Mouse (Mus musculus) right cerebral cortex, postnatal 36 days (tissue): ENCODE results near the gene D17Wsu92e.
"Not testable (repeated sequence)": the region's sequence is repeated elsewhere in the genome, so short reads cannot be mapped to it uniquely, and the experiment has no call there.

Experiments
- DNase-seq, 2 experiments: peaks; one replicate each; pipeline ENCODE4 v3.0.0; 2022; ENCODE audit warnings: low spot score in 2 of 2, mixed read lengths in 1 of 2

The D17Wsu92e gene

DNA sequence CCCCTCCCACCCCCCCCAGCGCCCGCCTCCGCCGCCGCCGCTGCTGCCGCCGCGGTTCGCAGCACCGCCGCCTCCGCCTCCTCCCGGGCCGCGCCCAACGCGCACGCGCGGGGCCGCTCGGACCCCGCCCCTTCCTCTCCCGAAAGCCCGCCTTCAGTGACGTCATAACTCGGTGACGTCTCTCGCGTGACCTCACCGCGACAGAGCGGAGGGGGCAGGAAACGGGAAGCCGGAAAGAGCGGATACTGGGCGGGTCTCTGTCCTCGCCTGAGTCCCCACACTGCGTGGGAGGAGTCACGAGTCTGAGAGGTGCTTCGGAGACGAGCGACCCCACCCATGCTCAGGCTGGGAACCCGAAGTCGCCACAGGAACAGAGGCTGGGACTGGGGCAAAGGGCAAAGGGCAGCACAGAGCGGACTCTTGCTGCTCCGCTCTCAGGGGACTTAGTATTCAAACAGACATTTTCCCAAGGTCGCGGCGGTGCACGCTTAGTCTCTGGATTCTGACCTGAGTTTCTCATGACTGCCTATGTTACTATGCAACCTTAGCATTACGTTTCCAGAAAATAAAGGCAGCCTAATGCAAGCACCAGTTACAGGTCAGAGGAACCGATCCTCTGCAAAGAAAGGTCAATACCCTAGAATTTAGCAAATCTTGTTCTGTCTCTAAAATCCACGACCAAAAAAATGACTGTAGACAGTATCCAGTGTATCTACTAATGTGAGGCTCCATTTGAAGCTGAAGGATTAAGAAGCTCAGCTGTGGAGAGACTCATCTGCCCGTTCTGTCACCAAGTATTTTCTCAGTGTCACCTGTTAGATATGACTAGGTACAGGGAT lies at the start of gene D17Wsu92e:
D17Wsu92e (minus strand) TSS at position 81 of the 839 bp plus-strand sequence.
- peak; percentile 95 to 96 for DNase-seq

DNA sequence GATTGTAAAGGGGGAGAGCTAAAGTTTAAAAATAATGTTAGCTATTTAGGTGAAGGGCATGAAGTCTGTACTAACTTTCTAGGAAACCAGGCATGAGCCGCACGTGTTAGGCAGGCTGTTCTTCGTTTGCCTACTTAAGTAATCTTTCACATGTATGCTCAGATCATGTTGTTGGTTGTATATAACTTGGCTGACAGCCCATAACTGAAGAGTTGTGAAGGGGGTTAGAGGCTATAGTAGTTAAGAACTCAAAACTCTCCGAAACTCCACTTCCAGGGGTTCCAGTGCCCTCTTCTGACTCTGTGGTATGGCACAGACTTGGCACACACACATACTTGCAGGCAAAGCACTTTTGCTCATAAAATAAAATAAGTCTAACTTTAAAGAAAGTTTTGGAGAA lies 46.3 kb upstream of the D17Wsu92e start:
- no peak for DNase-seq

DNA sequence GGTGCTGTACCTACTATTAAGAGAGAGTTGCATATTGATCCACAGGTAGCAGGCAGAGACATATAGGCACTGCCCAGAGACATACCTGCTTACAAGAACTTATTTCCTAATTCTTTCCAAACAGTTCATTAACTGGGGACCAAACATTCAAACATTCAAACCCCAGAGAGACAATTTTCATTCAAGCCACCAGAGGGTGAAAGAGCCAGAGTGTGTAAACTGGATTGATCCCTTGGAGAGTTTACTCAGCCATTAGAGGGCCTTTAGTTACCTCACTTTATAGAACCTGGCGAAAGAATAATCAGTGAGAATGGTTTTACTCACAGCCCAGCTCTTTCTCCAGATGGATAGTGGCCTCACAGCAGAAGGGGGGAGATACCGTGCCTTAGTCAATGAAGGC lies 45.0 kb upstream of the D17Wsu92e start:
- DNase-seq, result no peak

DNA sequence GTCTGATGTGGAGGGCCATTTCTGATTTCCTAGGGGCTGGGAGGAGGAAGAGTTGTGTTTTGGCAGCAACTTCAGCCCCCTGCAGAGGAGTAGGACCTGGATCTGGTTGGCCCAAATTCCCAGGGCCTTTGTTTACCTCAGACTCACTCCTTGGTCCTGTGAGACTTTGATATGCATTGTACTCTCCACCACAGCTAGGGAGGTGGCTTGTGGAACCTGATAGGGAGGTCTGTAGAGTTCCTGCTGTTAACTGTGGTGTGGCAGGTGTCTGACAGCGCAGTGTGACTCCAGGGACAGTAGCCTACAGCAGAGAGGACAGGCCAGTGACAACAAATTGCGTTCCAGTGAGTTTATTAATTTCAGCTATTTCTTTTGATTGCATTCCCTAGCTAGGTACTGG lies 38.7 kb upstream of the D17Wsu92e start:
- DNase-seq, result no peak

DNA sequence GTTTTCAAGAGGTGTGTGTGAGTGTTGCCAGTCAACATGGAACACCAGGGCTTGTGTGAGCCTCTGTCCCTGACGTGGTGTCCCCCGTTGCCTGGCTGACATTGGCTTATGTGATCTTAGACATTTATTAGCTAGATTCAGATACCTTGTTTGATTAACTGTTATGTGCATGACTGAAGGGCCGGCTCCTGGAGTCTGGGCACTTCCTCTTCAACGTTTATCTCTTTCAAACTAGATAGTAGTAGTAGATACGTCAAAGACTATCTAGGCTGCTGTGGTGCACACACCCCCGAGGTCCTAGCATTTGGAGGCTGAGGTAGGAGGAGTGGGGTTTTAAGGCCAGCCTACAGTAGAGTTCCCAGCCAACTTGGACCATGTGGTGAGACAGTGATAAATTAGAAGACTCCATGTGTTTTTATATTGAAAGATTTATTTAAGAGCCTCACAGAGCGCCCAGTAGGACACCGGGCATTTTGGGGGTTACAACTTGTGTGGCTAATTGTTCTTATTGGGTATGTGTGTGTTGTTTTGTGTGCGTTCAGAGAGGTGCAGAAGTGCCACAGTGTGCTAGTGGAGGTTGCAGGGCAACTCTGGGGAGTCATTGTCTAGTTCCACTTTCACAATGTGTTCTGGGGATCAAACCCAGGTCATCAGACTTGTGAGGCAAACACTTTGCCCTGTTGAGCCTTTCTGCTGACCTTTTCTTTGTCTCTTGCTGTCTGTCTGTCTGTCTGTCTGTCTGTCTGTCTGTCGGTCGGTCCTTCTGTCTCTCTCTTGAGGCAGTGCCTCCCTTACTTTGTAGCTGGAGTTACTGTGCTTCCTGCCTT lies 37.4 kb upstream of the D17Wsu92e start:
- no peak for DNase-seq

DNA sequence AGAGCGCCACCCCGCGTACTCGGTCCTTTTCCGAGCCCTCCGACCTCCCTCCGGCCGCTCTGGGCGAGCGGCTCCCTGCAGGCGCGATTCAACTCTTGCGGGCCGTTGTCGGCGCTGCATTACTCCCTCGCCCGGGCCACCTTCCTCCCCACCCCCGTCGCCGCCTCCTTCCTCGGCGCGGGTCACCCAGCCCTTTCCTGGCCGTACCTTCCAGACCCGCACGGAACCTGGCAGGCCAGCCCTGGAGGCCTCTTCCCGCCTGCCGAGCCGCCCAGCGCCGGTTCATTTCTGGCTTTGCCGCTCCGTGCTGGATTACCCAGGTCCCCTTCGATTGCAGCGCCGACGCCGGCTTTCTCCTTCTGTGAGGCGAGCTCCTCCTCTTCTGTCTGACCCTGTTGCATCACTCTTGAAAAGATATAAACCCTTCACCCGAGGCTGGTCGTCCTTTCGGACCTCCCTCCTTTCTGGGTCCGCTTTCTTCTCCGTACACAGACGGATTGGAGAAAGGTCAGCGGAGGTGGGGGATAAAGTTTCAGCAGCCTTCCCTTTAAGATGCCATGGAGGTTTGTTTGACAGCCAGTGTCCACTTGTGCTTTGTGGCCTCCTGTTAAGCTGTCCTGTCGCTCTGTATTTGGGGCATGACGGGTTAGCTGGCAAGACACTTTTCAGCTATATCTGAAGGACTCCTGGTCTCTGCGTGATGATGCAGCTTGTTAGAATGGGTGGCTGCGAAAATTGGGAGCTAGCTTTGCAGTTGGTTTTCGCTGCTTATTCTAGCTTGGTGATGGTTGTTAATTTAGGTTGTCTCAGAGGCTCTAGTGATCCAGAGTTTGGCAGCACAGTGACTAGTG lies 36.6 kb upstream of the D17Wsu92e start:
- peak in 1 of 2 experiments; percentile 14 for DNase-seq

DNA sequence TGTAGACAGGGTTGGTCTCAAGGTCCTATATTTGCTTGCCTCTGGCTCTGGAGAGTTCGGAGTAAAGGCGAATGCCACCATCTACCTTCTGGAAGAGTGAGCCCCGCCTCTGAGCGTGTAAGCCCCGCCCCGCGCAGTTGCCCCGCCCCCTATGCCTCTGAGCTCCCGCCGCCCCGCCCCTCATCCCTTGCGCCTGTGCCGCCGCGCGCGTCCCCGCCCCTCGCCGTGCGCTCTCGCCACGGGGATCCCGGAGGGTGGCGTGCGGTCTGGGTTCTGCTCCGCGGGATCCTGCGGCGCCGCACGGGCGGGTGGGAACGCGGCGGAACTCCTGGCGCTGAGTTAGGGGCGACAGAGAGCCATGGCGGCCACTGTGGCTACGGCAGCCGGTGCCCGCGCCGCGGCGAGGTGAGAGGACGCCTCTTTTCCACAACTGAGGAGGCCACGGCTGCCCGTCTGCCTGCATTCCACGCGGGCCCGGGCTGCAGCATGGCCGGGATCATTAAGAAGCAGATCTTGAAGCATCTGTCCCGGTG lies 35.9 kb upstream of the D17Wsu92e start, which contains the start of gene Uhrf1bp1:
Uhrf1bp1 (plus strand) TSS at position 177 of the 533 bp plus-strand sequence.
- DNase-seq, result peak; percentile 71 to 75

DNA sequence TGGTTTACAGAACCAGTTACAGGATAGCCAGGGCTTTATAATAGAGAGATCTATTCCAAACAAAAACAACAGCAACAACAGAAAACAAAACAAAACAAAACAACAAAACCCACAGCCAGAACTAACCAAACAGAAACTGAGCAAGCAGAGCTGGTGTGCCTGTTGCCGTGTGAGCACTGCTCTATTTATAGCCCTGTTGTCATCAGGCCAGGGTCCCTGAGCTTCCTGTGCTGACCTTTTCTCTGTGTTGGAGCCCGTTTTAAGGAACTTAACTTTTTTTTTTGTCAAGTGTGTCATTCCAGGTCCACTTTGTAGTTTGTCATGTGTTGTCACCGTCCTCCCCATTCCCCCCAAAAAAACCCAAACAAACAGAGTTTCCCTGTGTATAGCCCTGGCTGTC lies 30.6 kb upstream of the D17Wsu92e start:
- DNase-seq, result peak in 1 of 2 experiments; percentile 20

DNA sequence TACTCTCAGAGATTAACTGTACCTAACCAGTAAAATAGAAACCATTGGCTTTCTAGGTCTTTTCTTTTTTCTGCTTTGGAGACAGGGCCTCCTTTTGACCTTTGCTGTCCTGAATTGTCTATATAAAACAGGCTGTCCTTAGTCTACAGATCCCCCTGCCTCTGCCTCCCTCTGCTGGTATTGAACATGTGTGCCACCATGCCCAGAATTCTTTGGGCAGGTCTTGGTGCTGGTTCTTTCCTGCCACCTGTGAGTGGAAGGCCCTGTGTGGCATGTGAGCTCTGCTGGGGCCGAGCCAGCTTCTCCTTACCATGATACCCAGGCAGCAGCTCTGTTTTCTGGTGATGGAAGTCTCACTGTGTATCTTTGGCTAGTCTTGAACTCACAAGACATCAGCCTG lies 27.9 kb upstream of the D17Wsu92e start:
- DNase-seq, result no peak

DNA sequence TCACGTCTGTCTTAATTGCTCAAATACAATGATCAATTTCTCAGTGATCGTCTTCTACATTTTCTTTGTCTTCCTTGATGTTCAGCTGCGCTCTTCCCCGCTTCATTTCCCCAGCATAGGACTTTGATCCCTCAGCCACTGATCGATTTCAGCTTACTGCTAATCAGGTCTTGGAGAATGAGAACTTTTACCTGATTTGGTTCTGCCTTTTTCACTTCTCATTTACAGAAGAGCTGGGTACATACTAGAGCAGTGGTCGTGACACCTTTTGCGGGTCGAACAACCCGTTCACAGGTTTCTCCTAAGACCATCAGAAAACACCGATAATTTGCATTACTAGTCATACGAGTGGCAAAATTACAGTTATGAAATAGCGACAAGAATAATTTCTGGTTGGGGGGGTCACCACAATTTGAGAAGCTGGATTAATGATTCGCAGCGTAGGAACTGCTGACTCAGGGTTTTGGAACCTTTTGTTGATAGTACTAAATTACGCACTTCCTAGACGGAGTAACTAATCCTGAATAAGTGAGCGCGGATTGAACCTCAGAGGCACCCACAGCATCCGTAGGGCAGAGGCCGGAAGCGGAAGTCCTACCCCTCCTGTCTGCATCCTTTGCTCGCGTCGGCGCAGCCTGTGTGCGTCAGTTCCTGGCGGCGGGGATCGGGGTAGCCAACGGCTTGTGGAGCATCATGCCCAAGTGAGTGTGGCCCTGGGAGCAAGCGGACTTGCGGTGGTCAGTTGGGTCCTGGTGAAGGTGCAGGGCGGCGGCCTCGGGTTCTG lies 19.2 kb upstream of the D17Wsu92e start:
- DNase-seq, result peak; percentile 96 to 97

DNA sequence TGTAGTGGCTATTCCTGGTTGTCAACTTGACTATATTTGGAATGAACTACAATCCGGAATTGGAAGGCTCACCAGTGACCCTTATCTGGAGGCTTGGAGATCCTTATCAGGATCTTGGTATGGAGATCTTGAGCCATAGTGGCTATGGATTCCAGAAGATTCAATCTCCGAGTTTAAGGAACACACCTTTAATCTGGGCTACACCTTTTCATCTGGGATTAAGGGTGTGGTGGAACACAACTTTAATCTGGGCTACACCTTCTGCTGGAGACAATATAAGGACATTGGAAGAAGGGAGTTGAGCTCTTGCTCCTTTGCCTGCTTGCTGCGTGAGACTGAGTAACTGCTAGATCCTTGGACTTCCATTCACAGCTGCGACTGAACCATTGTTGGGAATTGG lies 17.4 kb upstream of the D17Wsu92e start, which contains the start of gene Snrpc:
Snrpc (plus strand) TSS at position 301 of the 400 bp plus-strand sequence.
- not testable (repeated sequence) for DNase-seq

DNA sequence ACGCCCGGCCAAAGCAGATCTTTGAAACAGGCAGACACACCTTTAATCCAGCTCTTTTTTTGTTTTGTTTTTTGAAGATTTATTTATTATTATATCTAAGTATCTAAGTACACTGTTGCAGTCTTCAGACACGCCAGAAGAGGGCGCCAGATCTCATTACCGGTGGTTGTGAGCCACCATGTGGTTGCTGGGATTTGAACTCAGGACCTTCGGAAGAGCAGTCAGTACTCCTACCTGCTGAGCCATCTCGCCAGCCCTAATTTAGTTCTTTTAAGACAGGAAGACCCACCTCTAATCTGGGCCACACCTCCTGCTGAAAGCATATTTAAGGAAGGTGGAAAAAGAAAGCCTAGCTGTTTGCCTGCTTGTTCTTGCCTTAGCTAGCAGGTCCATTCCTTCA lies 10.0 kb upstream of the D17Wsu92e start:
- DNase-seq, result no peak

DNA sequence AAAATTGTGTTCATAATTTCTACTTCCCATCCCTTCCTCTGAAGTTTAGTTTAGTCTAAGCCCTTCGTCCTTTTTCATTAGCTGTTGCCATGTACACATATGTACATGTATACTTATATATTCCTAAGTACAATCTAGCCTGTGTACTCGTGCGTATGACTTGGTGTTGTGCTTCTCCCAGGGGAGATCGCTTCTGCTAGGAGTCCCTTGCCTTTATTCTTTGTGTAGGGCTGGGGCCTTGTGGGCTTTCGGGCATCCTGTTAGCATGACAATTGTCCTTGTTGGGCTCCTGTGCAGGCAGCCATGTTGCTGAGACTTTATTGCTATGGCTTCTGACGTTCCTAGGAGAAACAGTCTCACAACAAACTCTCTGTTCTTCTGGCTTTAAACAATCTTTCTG lies 7.1 kb upstream of the D17Wsu92e start:
- no peak for DNase-seq

DNA sequence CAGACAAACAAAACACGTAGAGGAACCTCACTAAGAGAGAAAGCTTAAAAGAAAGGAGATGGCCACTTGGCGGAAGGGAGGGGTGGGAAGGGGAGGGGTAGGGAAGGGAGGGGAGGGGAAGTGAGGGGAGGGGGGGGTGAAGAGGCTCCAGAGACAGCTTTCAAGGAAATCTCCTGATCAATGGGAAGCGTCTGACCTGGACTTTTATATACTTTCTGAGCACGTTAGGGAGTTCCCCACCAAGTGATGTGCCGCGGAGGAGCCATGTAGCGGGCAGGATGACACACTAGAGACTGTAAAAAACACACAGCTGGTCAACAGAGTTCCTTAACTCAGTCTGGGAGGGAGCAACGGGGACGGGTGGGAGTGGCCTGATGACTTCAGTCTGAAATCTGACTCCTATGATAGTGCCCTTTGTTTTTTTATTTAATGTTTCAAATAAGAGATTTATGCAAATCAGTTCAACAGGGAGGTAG lies 6.5 kb upstream of the D17Wsu92e start:
- no peak for DNase-seq

DNA sequence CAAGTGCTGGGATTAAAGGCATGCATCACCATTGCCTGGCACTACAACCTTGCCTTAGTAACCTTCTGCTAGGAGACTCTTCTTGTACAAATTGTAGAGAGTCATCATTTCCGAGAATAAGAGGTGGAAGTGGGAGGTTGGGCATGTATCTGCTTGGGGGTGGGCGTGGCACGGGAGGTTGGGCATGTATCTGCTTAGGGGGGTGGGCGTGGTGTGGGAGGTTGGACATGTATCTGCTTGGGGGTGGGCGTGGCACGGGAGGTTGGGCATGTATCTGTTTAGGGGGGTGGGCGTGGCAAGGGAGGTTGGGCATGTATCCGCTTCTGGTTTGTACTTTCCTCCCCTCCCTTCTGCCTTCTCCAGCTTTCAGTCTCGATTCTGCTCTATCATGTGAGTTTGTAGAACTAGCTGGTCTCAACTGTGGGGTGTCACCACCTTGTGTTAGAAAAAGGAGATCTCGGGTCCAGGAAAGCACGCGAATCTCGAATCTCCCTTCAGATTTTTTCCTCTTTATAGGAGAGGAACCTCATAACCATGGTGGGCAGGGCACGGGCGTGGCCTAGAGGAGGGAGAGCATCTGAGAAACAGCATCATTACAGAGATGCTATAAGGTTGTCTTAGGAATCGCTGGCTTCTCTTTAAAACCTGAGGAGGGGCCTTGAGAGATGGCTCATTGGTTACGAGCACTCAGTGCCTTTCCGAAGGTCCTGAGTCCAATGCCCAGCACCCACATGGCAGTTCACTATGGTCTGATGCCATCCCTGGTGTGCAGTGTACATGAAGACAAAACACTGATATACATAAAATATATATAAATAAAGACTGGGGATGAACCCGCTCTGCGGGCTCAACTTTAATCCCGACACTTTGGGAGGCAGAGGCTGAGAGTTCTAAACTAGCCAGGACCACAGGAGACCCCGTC lies 5.8 kb upstream of the D17Wsu92e start:
- peak in 1 of 2 experiments; percentile 28 for DNase-seq

DNA sequence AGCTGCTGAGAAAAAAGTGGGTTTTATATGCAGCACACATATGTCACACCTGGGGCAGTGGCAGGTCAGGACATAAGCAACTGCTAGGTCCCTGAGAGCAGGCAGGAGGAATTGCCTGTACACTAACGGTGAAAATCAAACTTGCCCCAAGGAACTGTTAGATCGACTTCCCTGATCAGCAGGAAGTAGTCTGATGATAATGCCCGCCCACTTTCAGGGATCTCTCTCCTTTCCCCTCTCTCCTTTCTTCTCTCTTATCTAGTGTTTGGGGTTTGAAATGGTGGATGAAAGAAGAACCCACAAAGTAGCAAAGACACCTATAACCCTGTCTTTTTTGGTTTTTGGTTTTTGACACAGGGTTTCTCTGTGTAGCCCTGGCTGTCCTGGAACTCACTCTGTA lies 5.1 kb upstream of the D17Wsu92e start:
- no peak for DNase-seq

DNA sequence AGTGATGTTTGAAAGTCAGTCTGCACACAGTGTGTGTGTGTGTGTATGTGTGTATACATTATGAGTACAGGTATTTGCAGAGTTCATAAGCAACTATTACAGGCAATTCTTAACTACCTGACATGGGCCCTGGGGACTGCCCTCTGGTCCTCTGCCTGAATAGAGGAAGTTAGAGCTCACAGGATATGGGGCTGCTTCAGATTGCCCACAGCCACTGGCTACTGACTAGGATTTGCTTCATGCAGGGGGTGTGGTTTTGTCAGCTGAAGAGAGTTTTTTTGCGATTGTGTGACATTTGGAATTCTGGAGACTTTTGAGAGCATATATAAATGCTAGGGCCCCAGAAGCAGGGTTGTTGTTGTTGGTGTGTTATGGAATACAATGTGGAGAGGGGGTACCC lies 4.5 kb upstream of the D17Wsu92e start:
- no peak for DNase-seq

DNA sequence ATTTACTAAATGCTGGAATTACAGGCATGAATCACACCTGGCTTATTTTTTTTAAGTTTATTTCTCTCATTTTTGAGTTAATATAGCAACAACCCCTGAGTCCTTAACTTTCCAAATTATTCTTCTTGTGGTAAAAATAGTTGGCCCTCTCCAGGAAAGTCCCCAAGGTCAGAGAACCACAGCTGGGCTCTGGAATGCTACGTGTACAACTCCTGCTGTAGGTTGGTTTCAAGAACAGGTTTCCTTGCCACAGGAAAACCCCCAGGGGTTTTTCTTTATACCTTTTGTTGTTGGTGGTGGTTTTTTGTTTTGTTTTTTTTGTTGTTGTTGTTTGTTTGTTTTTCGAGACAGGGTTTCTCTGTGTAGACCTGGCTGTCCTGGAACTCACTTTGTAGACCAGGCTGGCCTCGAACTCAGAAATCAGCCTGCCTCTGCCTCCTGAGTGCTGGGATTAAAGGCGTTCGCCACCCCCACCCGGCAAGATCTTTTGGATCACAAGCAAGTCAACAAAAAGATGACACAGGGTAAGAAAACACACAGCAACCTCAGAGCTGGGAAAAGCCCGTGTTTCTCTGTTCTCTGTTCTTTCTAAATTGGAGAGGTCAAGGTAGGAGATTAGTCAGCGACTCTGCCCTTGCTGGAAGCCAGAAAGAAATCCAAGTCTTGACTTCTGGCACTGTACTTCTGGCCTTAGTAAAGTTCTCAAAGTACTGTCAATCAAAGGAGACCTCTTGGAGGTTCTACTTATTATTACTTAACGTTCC lies 2.9 kb upstream of the D17Wsu92e start:
- DNase-seq, result no peak
